Mouse (Mus musculus): ENCODE data around the gene Galns. TPM values are rescaled to one million over a fixed set of nuclear protein-coding genes. Genes with fewer than 3 reads are reported as not detected.

Galns gene
- polyA plus RNA-seq, 1 experiment from 2014 or later: 8.2 TPM

- H3K27me3 ChIP-seq (ENCODE audit: control insufficient read depth, insufficient read depth, low read length): no peaks in the 10 kb centered on the region
- H3K4me1 ChIP-seq (replicated peaks; ENCODE audit: control insufficient read depth, insufficient read depth): no peaks in the 10 kb centered on the region
- no peaks in the 10 kb centered on the region for H3K36me3 ChIP-seq (ENCODE audit: control insufficient read depth, insufficient read depth, low read length)
- H3K27ac ChIP-seq (replicated peaks): no peak within 1 kb of the TSS
- H3K9me3 ChIP-seq (ENCODE audit: control insufficient read depth, low read length): no peaks in the 10 kb centered on the region
- no peak for ATAC-seq (ENCODE audit: low FRiP score, low TSS enrichment)
- no peak within 1 kb of the TSS for H3K9ac ChIP-seq (ENCODE audit: low read length)
- no peak within 1 kb of the TSS for H3K4me2 ChIP-seq (replicated peaks; ENCODE audit: low read depth)
- no peak for DNase-seq (ENCODE audit: low spot score)
- no peak within 1 kb of the TSS for H3K4me3 ChIP-seq (ENCODE audit: low read depth, low read length)
- WGBS: 60% methylated on average over 6 of the region's 6 CpGs
- no peak for TF ChIP-seq EP300 (optimal IDR thresholded peaks at IDR 0.05)
- no peak for TF ChIP-seq CTCF (IDR thresholded peaks at IDR 0.05; ENCODE audit: low read depth)
Observed at GRCm38 (mm10) chr8:122622727-122623126, 11.5 kb upstream of the Galns start, which contains the start of gene Pabpn1l. TSS of gene Pabpn1l (minus strand) at chr8:122622739.

- H3K9ac ChIP-seq (ENCODE audit: low read length): no peak overlapping the region
- TF ChIP-seq CTCF (IDR thresholded peaks at IDR 0.05; ENCODE audit: low read depth) (no peak), EP300 (optimal IDR thresholded peaks at IDR 0.05) (no peak)
- H3K27ac ChIP-seq (replicated peaks): no peak overlapping the region
- ATAC-seq (ENCODE audit: low FRiP score, low TSS enrichment) (no peak), DNase-seq (ENCODE audit: low spot score) (no peak)
- no peak overlapping the region for H3K4me2 ChIP-seq (replicated peaks; ENCODE audit: low read depth)
- H3K4me3 ChIP-seq (ENCODE audit: low read depth, low read length): no peak overlapping the region
- H3K4me1 ChIP-seq (replicated peaks; ENCODE audit: control insufficient read depth, insufficient read depth): no peaks in the 10 kb centered on the region
- no peaks in the 10 kb centered on the region for H3K27me3 ChIP-seq (ENCODE audit: control insufficient read depth, insufficient read depth, low read length)
- H3K36me3 ChIP-seq (ENCODE audit: control insufficient read depth, insufficient read depth, low read length): no peaks in the 10 kb centered on the region
- no peaks in the 10 kb centered on the region for H3K9me3 ChIP-seq (ENCODE audit: control insufficient read depth, low read length)
- 35% methylated on average over 5 of the region's 5 CpGs for WGBS
Observed at GRCm38 (mm10) chr8:122620446-122620845, 9.2 kb upstream of the Galns start.

- Histone ChIP-seq H3K4me2 (replicated peaks; ENCODE audit: low read depth) (no peak overlapping the region), H3K27me3 (ENCODE audit: control insufficient read depth, insufficient read depth, low read length) (no peaks in the 10 kb centered on the region), H3K9me3 (ENCODE audit: control insufficient read depth, low read length) (no peaks in the 10 kb centered on the region), H3K9ac (ENCODE audit: low read length) (no peak overlapping the region), H3K4me3 (ENCODE audit: low read depth, low read length) (no peak overlapping the region), H3K27ac (replicated peaks) (no peak overlapping the region), H3K36me3 (ENCODE audit: control insufficient read depth, insufficient read depth, low read length) (peaks cover 7% of the 10 kb centered on the region), H3K4me1 (replicated peaks; ENCODE audit: control insufficient read depth, insufficient read depth) (no peaks in the 10 kb centered on the region)
- TF ChIP-seq CTCF (IDR thresholded peaks at IDR 0.05; ENCODE audit: low read depth): no peak
- TF ChIP-seq EP300 (optimal IDR thresholded peaks at IDR 0.05): no peak
- ATAC-seq (ENCODE audit: low FRiP score, low TSS enrichment) (no peak), DNase-seq (ENCODE audit: low spot score) (no peak)
- WGBS: 73% methylated on average over 6 of the region's 6 CpGs
Observed at GRCm38 (mm10) chr8:122618660-122619378, 7.6 kb upstream of the Galns start.

GRCm38 (mm10) chr8:122617947-122618546 lies 6.8 kb upstream of the Galns start:
- ATAC-seq (ENCODE audit: low FRiP score, low TSS enrichment) (peak; percentile 14), DNase-seq (ENCODE audit: low spot score) (peak; percentile 88)

GRCm38 (mm10) chr8:122616181-122616905 lies 5.1 kb upstream of the Galns start:
- TF ChIP-seq EP300 (optimal IDR thresholded peaks at IDR 0.05) (no peak), CTCF (IDR thresholded peaks at IDR 0.05; ENCODE audit: low read depth) (no peak)
- Histone ChIP-seq H3K27ac (replicated peaks) (no peak overlapping the region), H3K9ac (ENCODE audit: low read length) (no peak overlapping the region)

More at GRCm38 (mm10) chr8:122617947-122618546, 6.8 kb upstream of the Galns start:
- no peak for TF ChIP-seq EP300 (optimal IDR thresholded peaks at IDR 0.05)
- peak; percentile 78 for TF ChIP-seq CTCF (IDR thresholded peaks at IDR 0.05; ENCODE audit: low read depth)
- Histone ChIP-seq H3K9me3 (ENCODE audit: control insufficient read depth, low read length) (no peaks in the 10 kb centered on the region), H3K9ac (ENCODE audit: low read length) (no peak overlapping the region), H3K4me3 (ENCODE audit: low read depth, low read length) (no peak overlapping the region), H3K27ac (replicated peaks) (no peak overlapping the region), H3K27me3 (ENCODE audit: control insufficient read depth, insufficient read depth, low read length) (no peaks in the 10 kb centered on the region), H3K36me3 (ENCODE audit: control insufficient read depth, insufficient read depth, low read length) (peaks cover 7% of the 10 kb centered on the region), H3K4me2 (replicated peaks; ENCODE audit: low read depth) (no peak overlapping the region), H3K4me1 (replicated peaks; ENCODE audit: control insufficient read depth, insufficient read depth) (no peaks in the 10 kb centered on the region)
- 26% methylated on average over 5 of the region's 7 CpGs for WGBS

More at GRCm38 (mm10) chr8:122616181-122616905, 5.1 kb upstream of the Galns start:
- no peak for DNase-seq (ENCODE audit: low spot score)
- no peak overlapping the region for H3K4me2 ChIP-seq (replicated peaks; ENCODE audit: low read depth)
- ATAC-seq (ENCODE audit: low FRiP score, low TSS enrichment): no peak
- H3K4me1 ChIP-seq (replicated peaks; ENCODE audit: control insufficient read depth, insufficient read depth): no peaks in the 10 kb centered on the region; the same call in 1 of the 2 replicates
- no peaks in the 10 kb centered on the region for H3K9me3 ChIP-seq (ENCODE audit: control insufficient read depth, low read length)
- H3K27me3 ChIP-seq (ENCODE audit: control insufficient read depth, insufficient read depth, low read length): no peaks in the 10 kb centered on the region
- peaks cover 7% of the 10 kb centered on the region for H3K36me3 ChIP-seq (ENCODE audit: control insufficient read depth, insufficient read depth, low read length)
- WGBS: 44% methylated on average over 9 of the region's 9 CpGs
- no peak overlapping the region for H3K4me3 ChIP-seq (ENCODE audit: low read depth, low read length)
